Mouse (Mus musculus) 3T3-L1 (cell line): ENCODE results near the gene Ppp1r12b.

ENCODE experiments used
- DNase-seq: peaks from one replicate; pipeline ENCODE4 v3.0.0-alpha.2; 2015; ENCODE audit warnings: low read depth, low spot score

The Ppp1r12b gene

DNA sequence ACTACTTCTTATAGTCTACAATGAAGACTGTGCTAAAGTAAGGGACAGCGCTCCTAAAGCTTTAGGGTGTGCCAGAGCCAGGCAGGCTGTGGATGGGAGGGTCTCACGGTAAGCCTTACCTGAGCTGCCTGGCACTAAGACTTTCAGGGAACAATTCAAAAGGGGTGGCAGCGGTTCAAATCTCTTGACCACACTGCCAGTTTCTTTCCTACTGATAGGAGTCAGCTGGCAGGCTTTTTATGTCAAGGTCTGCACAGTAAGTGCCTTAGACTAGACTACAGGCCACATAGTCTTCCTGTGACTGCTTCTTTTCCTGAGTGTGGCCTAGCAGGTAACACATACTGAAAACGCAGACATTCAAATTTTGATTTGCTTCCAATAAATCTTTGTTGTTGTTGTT, 192.5 kb downstream of the Ppp1r12b start:
- DNase-seq = no peak

DNA sequence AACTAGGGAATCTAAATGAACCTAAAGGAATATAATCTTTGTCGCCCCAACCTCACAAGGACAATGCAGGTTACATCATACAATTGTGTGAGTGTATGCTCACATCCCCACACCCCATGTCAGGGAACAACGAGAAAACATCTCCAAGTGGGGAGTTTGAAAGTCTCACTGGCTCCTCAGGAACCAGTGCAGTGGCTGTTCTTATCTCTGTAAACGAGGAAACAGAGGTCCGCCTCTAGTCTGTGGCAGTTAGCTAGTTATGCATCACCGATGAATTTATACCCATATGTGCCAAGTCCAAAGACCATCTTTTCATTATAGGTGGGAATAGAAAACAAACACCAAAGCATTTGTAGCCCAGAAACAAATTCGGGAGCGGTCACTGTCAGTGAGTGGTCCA, 194.2 kb downstream of the Ppp1r12b start:
- no peak for DNase-seq

DNA sequence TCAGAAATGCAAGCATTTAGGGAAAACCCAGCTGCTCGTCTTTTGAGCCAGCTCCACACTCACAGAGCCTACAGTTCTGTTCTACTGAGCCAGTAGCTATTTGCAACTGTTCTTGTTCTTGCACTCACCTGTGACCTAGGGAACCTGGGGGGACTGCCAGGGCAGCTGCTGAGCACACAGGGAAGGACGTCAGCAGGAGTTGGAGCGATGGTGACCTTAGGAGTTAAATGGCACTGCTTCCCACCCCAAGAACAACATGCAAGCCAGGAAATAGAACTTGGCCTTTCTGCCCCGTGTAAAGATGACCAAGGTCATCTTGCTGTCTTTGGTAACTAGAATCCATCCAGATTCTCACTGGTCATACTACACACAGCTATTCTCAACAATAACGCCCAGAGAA, 195.1 kb downstream of the Ppp1r12b start:
- DNase-seq = no peak

DNA sequence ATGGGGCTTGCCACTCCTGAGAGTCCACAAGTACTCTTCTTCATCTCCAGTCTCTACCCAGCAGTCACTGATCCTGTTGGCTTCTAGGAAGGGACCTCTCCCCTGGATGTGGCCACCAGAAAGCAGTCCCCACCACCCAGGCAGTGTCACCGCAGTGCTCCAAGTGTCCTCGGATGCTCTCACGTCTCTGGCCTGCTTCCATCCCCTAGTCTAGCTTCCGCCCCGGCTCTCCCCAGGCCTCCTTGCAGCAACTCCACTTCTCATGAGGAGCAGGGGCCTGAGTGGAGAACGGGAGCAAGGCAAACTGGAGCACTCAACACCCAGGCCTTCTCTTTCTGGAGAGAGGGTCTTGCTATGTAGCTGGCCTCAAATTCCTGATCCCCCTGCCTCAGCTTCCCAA, 196.6 kb downstream of the Ppp1r12b start:
- DNase-seq = no peak

DNA sequence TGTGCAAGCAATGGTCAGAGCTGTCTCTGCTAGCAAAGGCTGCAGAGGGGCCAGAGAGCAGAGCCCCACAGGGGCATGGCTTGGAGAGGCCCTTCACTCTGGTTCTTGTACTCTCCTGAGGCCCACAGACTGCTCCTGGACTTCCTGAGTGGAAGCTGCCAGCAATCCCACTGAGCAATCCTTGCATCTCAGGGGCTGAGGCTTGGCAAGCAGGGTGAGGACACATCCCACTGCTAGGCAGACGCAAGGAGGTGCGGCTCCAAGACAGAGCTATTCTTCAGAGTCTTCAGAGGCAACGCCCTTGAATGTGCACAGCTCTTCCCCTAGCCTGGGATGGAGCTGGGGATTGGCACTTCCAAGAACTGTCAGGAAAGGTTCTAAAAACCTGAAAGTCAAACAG, 198.5 kb downstream of the Ppp1r12b start:
- peak; percentile 51 for DNase-seq

DNA sequence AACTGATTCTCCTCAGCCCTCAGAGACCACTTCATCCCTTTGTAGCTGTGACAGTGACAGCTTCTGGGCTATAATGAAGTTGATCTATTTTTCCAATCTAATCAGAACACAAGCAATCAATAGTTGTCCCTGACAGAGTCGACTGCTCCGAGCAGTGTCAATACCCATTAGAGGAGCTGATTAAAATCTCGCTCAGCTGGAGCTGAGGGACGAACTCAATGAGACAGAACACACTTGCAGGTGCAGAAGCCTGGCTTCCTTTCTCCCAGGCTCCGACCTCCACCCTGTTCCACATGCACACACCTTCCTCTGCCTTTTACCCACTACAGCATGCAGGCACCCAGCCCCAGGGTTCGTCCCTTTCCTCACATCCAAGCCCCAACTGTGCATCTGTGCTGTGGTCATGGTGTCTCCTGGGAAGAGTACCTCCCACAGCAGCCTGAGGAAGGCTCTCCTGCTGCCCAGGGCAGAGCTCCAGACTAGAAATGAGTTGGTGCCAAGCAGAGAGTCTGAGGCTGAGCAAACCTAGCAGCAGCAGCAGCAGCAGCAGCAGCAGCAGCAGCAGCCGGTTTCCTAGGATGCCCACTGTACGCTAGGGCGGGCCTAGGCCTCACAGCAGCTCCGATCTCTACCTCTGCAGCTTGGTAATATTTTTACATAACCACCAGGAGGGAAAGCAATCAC, 199.4 kb downstream of the Ppp1r12b start:
- DNase-seq = no peak

DNA sequence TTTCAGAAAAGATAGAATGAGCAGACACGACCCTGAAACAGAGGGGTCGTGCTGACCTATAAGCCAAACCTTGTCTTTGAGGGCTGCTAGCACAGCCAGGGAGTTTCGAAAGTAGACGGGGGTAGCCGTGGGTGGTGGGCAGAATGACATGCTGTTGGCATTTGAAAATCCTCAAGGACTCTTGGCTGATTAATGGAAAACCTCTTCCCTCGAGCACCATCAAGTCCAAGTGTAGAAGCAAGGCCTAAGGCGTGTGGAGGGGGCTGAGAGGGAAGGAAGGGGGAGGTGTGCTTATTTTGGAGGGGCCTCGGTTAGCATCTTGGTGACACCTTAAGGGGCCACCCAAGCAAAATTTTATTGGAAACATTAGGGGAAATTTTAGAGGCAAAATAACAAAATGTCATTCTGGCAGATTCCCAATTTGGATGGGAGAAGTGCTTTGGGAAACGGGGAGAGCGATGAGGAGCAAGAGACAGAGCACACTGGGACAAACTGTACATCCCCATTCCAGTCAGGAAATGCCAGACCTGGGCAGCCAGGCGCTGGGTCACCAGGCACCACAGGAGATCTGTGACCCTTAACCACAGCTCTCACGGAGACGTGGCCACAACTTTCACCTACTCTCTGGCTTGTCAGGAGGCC, 200.1 kb downstream of the Ppp1r12b start:
- DNase-seq = no peak

DNA sequence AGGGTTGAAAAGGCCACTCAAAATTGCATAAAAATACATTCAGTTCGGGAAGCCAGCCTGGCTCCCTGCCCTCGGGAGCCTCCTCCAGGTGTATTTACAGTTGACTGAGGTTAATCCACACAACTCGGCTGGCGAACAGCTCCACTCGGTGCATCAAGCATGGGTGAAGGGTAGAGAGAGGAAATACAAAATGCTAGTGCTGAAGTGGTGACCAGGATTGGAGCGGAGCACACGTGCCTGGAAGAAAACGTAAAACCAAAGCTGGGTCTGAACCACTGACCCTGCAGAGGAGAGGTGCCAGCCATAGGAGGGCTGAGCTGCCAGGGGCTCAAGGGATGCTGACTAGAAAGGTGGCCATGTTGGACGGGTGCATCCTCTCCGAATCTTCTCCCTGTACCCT, 200.9 kb downstream of the Ppp1r12b start:
- no peak for DNase-seq

DNA sequence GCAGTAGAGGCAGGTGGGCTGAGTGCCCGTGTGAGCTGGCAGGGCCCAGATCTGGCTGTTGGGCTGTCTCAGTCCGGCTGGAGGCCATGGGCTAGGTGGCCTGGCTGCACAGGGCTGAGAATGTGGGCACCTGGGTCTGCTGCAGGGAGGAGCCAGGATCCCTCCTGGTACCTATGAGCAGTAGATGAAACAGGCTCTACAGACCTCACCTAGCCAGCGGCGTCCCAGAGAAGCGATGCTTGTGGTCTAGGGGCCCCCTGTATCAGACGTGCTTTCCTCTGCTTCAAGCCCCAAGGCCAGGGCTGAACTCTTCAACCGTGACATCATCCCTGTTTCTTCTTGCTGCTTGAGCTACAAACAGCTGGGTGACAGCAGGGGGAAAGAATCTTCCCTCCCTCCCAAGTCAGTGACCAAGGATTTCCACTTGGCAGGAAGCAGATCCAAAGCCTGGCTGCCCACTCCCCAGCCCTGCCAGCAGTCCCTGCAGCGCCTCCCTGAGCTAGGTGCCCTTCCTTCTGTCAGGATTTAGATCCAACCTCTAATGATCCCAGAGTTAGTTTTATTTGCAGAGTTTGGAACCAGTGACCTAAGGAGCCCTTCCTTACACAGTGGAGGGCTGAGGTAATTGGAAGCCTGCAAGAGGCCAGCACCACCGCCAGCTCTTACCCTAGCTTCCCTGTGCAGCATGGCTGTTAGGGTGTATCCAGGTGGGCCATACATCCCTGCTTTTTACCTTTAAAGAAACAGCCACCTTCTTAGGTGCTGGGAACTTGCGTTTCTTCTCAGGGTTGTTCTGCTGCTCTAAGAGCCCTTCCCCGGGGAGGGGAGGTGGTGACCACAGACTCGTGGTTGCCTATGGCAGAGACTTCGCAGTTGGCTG, 201.8 kb downstream of the Ppp1r12b start:
- DNase-seq = peak; percentile 81

DNA sequence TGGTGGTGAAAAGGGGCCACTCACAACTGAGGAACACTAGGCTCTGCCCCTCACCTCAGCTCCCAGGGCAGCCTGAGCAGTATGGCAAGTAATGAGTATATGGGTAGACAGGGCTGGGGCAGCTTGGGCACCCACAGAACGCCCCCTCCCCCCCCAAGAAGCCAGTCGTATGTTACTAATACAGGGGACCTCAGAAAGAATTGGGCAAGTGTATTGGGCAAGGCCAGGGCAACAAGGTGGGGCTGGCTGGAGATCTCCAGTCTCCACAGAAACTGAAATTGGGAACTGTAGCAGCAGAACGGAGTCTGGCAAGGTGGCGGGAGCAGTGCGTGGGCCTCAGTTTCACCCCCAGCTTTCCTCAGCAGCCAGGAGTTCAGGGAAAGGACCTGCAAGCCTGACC, 203.3 kb downstream of the Ppp1r12b start:
- no peak for DNase-seq

DNA sequence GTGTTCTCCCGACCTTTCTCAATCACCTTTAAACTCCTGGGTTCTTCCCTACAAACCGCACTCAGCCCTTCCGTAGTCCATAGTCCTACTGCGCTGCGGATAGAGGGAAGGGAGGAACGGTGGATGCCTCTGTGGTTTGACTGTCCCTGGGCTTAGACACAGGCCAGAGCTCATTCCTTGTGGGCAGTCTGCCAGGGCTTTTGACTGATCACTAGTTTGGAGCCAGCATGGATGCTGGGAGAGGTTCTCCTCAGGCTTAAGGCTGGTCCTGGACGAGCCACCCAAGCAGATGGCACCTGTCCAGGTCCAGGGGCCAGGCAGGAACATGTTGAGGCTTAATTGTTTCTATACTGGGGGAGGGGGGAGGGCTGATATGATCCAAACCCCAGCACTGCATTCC, 205.9 kb downstream of the Ppp1r12b start:
- DNase-seq = peak; percentile 30

DNA sequence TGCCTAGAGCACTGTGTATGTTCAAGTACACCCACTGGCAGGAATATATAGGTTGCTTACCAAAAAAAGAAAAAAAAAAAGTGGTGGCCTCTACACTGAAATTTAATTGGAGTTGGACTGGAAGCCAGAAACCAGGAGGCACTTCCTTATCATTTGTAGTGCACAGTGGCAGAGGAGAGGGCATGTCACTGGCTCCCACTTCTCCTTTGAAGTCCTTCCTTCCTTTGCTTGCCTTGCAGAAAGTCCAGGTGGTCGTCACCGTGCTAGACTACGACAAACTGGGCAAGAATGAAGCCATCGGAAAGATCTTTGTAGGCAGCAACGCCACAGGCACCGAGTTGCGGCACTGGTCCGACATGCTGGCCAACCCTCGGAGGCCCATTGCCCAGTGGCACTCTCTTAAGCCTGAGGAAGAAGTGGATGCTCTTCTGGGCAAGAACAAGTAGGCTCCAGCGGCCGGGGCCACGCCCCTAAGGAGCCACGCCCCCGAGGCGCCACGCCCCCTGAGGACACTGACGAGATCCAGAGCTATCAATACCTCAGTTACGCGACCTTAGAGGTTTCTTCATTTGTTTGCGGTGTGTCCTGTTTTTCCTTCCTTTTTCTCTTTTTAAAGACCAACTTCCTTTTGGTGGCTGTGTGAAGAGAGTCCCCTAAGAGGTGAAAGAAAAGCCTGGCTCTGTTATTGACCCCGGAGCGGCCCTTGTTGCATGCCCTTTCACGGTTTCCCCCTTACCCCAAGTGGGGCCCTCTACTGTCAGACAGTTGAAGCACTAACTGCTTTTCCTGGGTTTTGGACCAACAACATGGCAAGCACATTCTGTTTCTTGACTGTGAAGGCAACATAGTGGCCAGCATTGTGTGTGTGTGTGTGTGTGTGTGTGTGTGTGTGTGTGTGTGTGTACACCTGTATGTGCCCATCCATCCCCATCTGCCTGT, 208.2 kb downstream of the Ppp1r12b start:
- DNase-seq = no peak

DNA sequence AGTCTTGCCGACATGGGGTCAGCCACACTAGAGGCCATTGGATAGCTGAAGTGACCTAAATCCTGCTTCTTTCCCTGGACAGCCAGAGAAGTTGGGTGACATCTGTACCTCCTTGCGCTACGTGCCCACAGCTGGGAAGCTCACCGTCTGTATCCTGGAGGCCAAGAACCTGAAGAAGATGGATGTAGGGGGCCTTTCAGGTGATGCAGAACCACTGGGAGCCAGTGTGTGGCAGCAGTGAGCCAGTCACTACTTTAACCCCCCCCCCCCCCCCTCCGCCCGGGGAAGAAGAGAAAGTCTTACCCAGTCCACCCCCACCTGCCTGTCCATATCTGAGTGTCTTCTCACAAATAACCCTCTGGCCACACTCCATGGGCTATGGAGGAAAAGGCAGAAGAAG, 210.1 kb downstream of the Ppp1r12b start:
- peak; percentile 55 for DNase-seq

DNA sequence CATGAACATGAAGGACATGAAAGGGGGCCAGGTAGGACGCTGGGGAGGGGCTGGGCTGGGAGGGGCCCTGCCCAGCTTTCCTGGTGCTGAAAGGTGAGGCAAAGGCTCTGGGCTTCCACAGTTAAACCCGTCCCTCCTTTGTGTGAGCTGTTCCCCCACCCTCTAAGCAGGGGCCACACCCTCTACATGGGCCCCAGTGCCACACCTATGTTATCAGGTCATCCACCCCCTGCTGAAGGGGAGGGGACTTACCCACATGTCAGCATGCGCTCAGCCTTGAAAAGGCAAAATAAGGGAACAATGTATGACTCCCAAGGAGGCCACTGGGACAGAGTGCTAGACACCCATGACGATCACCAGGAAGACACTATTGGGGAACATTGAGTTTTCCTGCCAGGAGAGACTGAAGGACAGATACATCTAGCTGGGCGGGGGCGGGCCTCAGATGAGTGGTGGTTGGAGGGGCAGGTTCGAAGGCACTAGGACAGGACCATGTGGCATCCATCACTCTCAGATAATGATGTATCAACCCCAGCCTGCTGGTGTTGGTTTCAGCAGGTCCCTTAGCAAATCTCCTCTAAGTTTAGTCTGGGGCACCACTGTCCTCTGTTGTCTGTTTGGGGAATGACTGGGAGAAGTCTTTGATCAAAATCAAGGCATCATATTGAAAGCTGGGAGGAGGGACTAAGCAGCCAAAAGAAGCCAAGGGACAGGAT, 213.6 kb downstream of the Ppp1r12b start:
- DNase-seq = no peak

DNA sequence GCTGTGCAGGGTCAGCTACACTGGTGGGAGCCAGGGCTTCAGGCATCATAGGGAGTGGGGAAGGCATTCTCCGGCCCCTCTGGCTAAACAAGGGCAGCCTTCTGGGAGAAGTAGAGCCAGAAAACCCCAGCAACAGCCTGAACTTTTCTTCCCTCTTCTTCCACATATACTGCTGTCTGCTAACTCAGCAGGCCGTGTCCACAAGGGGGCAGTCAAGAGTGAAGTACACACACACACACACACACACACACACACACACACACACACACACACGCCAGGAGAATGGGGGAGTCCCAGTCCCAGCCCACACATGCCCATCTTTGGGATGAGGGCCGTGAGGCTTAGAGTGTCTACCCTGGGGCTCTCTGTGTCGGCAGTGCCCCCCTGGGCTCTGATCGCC, 214.3 kb downstream of the Ppp1r12b start:
- peak; percentile 28 for DNase-seq

DNA sequence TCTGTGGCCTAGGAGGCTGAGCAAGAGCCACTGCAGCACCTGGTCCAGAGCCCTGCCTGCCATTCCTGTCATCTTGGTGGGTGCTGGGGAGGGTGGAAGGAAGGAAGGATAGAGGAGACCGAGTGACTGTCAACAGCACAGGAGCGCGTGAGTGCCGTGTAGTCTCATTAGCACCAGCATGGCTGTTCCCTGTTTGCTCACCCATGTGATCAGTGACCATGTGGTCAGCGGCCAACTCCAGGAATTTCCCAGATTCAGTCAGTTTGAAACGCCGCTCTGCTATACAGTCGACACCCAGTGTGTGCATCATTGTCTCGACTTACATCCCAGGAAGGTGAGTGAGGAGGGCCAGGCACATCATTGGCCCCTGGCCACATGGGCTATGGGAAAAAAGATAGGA, 218.3 kb downstream of the Ppp1r12b start:
- DNase-seq = no peak

DNA sequence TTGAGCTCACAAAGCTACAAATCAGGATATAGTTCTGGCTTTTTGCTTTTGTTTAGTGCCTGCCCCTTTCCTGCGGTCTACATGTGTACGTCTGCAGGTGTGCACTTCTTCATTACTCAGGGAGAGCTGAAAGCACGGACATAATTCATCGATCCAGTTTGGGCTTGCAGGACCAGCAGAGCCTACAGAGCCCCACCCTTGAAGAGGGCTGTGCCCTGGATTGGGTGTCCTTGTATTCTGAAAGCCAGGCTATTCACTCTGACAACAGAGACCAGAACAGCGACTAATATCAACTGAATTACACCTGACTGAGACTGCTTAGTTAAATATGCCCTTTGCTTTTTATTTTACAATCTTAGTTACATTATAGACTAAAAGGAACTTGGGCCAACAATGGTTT, 222.1 kb downstream of the Ppp1r12b start:
- no peak for DNase-seq

DNA sequence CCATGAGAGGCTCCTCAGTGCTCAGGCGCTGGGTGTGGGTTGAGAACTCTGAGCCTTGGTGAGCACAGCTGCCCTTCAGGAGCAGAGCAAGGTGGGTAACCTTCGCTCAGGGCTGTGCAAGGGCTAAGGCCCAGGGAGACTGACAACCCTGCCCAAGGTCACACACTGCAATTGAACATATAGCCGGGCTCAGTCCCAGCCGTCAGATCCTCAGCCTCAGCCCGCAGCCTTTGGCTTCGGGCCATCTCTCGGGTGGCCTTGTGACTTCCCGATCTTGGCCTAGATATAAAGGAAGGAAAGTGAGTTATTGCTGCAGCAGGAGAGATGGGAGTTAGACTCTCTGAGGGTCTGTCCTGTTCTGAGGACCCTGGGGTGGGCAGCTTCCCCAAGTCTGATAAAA, 228.5 kb downstream of the Ppp1r12b start:
- DNase-seq = no peak

DNA sequence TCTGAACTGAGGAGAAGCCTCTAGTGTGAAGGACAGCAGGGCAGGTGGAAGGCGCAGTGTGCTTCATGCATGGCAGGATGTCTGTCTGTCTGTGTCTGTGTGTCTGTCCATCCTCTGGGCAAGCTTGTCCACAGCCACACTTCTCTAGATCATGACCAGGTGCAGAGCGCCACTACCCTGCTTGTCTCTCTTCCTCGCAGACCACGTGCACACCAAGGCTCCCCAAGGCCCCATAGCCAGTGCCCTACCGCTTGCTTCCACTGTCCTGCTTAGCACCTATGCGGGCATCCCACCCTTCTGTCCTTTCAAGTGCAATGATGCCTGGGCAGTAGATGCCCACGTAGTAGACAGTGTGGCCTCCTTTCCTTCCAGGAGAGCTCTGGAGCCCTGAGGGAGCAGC, 229.3 kb downstream of the Ppp1r12b start:
- DNase-seq = no peak

DNA sequence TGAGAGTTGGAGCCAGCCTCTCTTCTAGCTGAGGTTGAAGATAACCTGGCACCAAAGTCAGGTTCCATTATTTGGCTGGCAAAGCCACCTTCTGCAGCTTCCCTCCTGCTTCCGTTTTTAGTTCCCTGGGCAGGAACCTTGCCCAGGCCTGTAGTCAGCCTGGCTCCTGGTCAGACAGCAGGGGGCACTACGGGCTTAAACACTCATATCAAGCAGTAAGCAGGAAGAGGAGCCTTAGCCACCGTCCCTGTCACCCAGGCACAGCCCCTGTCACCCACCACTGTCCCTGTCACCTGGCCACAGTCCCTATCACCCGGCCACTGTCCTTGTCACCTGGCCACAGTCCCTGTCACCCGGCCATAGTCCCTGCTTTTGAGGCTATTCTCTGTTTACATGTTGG, 230.5 kb downstream of the Ppp1r12b start:
- DNase-seq = peak; percentile 71

DNA sequence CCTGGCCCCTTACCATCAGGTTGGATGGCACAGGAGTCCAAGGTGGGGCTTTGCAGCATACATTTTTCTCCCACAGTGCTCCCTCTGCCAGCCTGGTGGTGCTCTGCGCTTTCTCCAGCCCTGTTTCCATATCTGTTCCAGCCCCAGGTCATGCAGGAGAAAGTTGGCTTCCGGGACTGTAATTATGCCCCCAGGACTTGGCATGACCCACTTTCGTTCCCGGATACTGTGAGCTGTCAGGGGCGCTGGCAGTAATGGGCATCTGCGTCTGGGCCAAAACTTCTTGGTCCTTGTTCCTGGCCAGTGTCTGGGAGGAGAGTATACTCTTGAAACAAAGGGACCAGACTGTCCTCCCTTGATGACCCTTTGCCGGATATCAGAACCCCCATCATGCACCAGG, 232.9 kb downstream of the Ppp1r12b start:
- DNase-seq = no peak
